Mouse (Mus musculus) lung, postnatal 0 days (tissue): ENCODE measurements at regions not wholly inside any gene's neighbourhood (a gene's known extent, or its start where the extent isn't known, plus 50 kb on each side); places are given as distances from the start of the nearest gene placed in this dataset.
"Not testable (repeated sequence)": the region's sequence is repeated elsewhere in the genome, so short reads cannot be mapped to it uniquely, and the experiment has no call there.

Source experiments
- ATAC-seq: fragments of 200-750 bp; cut with Nextera tagmentation; 2 replicates; pipeline ENCODE4 v1.8.0; 2017; ENCODE audit warnings: moderate library complexity
- DNase-seq: peaks from one replicate; pipeline ENCODE4 v3.0.0-alpha.2; 2016; ENCODE audit warnings: low spot score
- H3K27ac ChIP-seq: fragments of 300-500 bp; sonication (generic); 2 replicates; pipeline ENCODE4 v1.5.1; 2014; ENCODE audit warnings: antibody characterized with exemption, mild to moderate bottlenecking, low read length, mixed read lengths
- H3K27me3 ChIP-seq: fragments of 300-500 bp; sonication (generic); replicated peaks from 2 replicates; pipeline ENCODE4 v1.6.1; 2014; ENCODE audit warnings: low read length, mixed read lengths; ENCODE audit not compliant: insufficient read depth
- H3K36me3 ChIP-seq: fragments of 300-500 bp; sonication (generic); 2 replicates; pipeline ENCODE4 v1.6.1; 2014; ENCODE audit warnings: low read length, mixed read lengths; ENCODE audit not compliant: insufficient read depth
- H3K4me1 ChIP-seq: fragments of 300-500 bp; sonication (generic); 2 replicates; pipeline ENCODE4 v1.6.1; 2014; ENCODE audit warnings: antibody characterized with exemption, low read depth, low read length, mixed read lengths; ENCODE audit not compliant: insufficient read depth
- H3K4me2 ChIP-seq: fragments of 300-500 bp; sonication (generic); replicated peaks from 2 replicates; pipeline ENCODE4 v1.6.1; 2014; ENCODE audit warnings: low read depth, mild to moderate bottlenecking, low read length, moderate library complexity, mixed read lengths
- H3K4me3 ChIP-seq: fragments of 300-500 bp; sonication (generic); 2 replicates; pipeline ENCODE4 v1.5.1; 2014; ENCODE audit warnings: low read depth, low read length
- H3K9ac ChIP-seq: fragments of 300-500 bp; sonication (generic); replicated peaks from 2 replicates; pipeline ENCODE4 v1.6.1; 2014; ENCODE audit warnings: low read depth, mild to moderate bottlenecking
- H3K9me3 ChIP-seq: fragments of 300-500 bp; sonication (generic); 2 replicates; pipeline ENCODE4 v1.6.1; 2016; ENCODE audit warnings: low read length, mixed read lengths
- CTCF ChIP-seq: IDR thresholded peaks from 2 replicates; pipeline ENCODE4 v1.5.1; 2016; ENCODE audit warnings: antibody characterized with exemption, mild to moderate bottlenecking
- EP300 ChIP-seq: IDR thresholded peaks from 2 replicates; pipeline ENCODE4 v1.6.1; 2016; ENCODE audit warnings: antibody characterized with exemption, mild to moderate bottlenecking, control low read depth
- WGBS: fragments of 180-500 bp; shearing (Covaris S2); extraction: QIAGEN DNeasy Blood & Tissue Kit; methylation state at CpG from one replicate; pipeline ENCODE4 v1.1.7; 2014; 5-methylcytosine and 5-hydroxymethylcytosine counted together

GRCm38 (mm10) chr6:31811890-31812289 is 238.2 kb upstream of the 1700012A03Rik start:
- 73% methylated on average over 9 of the region's 9 CpGs for WGBS
- Histone ChIP-seq H3K9me3 (no peaks in the 10 kb centered on the region), H3K27me3 (no peaks in the 10 kb centered on the region), H3K4me2 (no peak overlapping the region), H3K36me3 (no peaks in the 10 kb centered on the region), H3K27ac (no peak overlapping the region), H3K9ac (no peak overlapping the region), H3K4me3 (no peak overlapping the region), H3K4me1 (no peaks in the 10 kb centered on the region)
- TF ChIP-seq CTCF (no peak), EP300 (no peak)
- no peak for ATAC-seq
- DNase-seq = no peak

DNA sequence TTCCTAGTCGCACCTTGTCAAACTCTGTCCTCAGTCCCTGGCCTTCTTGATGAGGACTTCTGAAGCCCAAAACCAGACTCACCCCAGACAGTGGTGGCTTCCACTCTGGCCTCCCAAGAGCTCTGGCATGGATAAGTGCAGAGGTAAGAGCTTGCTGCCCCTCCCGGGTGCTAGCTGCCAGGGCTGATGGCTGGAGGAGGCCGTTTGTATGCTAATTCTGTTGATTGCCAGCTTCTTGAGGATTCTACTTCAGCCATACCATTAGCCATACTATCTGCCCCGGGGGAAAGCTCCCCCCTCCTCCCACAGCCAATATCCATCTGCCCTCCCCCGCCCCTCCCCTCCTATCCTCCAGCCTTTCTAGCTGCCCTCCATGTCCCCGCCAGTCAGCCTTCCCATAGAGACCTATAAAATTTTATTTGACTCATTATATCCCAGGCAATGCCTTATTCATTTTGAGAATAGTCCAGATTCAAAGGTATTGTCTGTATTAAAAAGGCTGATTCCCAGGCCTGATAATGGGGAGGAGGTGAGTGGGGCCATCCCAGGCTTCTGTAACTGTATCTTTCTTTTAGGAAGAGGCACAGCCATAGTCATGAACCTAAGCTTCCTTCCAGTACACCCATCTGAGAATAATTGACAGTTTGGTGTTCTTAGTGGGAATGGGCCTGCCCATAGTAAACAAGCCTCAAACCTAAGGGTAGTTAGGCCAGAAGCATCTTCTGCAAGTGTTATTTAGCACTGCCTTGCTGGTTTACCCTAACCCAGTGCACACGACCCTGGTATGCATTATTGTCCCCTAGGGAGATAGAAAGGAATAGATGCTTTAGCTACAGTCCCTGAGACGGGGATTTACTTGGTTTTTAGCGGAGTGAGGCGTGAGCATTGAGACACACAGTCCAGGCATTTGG is 239.2 kb upstream of the 1700012A03Rik start:
- TF ChIP-seq CTCF = no peak
- no peak for TF ChIP-seq EP300
- 58% methylated on average over 10 of the region's 10 CpGs for WGBS

GRCm38 (mm10) chr6:31804468-31804867 is 240.7 kb upstream of the Podxl start:
- H3K4me3 ChIP-seq, H3K4me2 ChIP-seq, ATAC-seq, H3K4me1 ChIP-seq, H3K36me3 ChIP-seq, H3K9me3 ChIP-seq, H3K9ac ChIP-seq, H3K27me3 ChIP-seq, H3K27ac ChIP-seq: not testable (repeated sequence)
- peak; percentile 29 for DNase-seq
- WGBS = 69% methylated on average over 1 of the region's 10 CpGs

More for the DNA sequence above, 239.2 kb upstream of the 1700012A03Rik start:
- H3K4me3 ChIP-seq = no peak overlapping the region
- H3K27ac ChIP-seq = no peak overlapping the region
- H3K9ac ChIP-seq = no peak overlapping the region
- no peak overlapping the region for H3K4me2 ChIP-seq
- no peaks in the 10 kb centered on the region for H3K36me3 ChIP-seq
- H3K4me1 ChIP-seq = no peaks in the 10 kb centered on the region
- H3K27me3 ChIP-seq = no peaks in the 10 kb centered on the region
- H3K9me3 ChIP-seq = no peaks in the 10 kb centered on the region
- no peak for DNase-seq
- ATAC-seq = no peak

DNA sequence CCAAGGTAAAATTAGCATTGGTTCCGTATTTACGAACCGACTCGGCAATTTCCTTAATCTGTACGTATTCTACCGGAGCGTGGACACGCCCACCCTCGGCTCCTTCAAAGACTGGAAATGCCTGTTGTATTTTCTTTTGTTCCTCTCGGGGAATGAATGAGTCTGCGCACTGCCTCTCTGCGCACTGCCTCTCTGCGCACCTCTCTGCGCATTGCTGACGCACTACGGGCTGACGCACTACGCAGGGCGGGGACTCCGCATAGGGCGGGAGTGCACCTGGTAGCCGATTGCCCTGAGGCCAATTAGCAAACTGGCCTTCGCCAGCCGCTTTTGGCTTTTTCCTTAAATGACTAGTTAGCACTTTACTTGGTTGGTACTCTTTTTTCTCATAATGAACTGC is 239.4 kb upstream of the Podxl start:
- H3K4me1 ChIP-seq, H3K27ac ChIP-seq, H3K4me2 ChIP-seq, H3K4me3 ChIP-seq, H3K9ac ChIP-seq, DNase-seq, ATAC-seq, H3K27me3 ChIP-seq, H3K9me3 ChIP-seq, H3K36me3 ChIP-seq: not testable (repeated sequence)
- WGBS = 100% methylated on average over 6 of the region's 24 CpGs

DNA sequence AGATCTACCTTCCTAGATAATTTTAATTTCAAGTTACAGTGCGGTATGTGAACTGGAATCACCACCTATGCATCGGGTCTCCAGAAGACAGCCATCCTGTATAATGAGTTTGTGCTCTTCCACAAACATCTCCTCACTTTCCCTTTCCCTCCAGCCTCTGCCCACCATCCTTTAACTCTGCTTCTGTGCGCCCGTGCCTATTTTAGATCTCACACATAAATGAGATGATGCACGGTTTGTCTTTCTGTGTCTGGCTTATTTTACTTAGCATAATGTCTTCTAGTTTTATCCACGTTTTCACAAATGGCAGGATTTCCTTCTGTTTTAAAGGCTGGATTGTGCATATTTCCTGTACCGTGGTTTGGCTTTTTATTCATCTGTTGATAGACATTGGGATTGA is 227.8 kb upstream of the Podxl start:
- Histone ChIP-seq H3K27me3 (no peaks in the 10 kb centered on the region), H3K36me3 (no peaks in the 10 kb centered on the region), H3K4me2 (no peak overlapping the region), H3K4me3 (no peak overlapping the region), H3K27ac (no peak overlapping the region), H3K9me3 (no peaks in the 10 kb centered on the region), H3K9ac (no peak overlapping the region), H3K4me1 (no peaks in the 10 kb centered on the region)
- TF ChIP-seq CTCF = no peak
- no peak for TF ChIP-seq EP300
- no peak for DNase-seq
- 77% methylated on average over 7 of the region's 7 CpGs for WGBS
- no peak for ATAC-seq

DNA sequence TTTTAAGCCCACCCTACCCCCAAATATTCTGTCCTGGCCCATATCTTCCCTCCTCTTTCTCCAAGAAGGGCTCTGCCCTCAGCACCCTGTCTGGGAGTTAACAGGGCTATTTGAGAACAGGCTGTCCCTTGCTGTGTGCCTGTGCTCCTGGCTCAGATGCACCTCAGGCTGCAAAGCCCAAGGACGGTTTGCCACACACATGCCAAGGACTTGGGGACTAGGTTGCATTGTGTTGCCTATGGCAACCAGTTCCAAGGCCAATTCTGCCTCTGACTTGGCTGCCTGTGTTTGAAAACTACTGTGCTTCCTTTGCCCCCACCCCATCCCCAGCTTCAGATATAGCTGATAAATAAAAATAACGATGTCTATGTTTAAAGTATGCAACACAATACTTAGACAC is 227.1 kb upstream of the Podxl start:
- ATAC-seq (no peak), DNase-seq (no peak)
- Histone ChIP-seq H3K4me1 (no peaks in the 10 kb centered on the region), H3K27ac (no peak overlapping the region), H3K36me3 (no peaks in the 10 kb centered on the region), H3K27me3 (no peaks in the 10 kb centered on the region), H3K9me3 (no peaks in the 10 kb centered on the region), H3K4me2 (no peak overlapping the region), H3K9ac (no peak overlapping the region), H3K4me3 (no peak overlapping the region)
- TF ChIP-seq EP300 (no peak), CTCF (no peak)
- 60% methylated on average over 2 of the region's 2 CpGs for WGBS
